Mouse (Mus musculus): Measurements from ENCODE around the gene Sec14l2. TPM values are rescaled to one million over a fixed set of nuclear protein-coding genes. Genes with fewer than 3 reads are reported as not detected.
"Not testable (repeated sequence)": the region's sequence is repeated elsewhere in the genome, so short reads cannot be mapped to it uniquely, and the experiment has no call there.

Sec14l2 gene
- polyA plus RNA-seq, 1 experiment from 2014 or later = 2.6 TPM

- H3K27ac ChIP-seq = no peak overlapping the region
- no peak overlapping the region for H3K4me2 ChIP-seq
- H3K36me3 ChIP-seq (replicated peaks) = no peaks in the 10 kb centered on the region
- H3K4me3 ChIP-seq (replicated peaks) = no peak overlapping the region
- H3K27me3 ChIP-seq = no peaks in the 10 kb centered on the region
- H3K9ac ChIP-seq = no peak overlapping the region
- H3K4me1 ChIP-seq = no peaks in the 10 kb centered on the region
- H3K9me3 ChIP-seq = no peaks in the 10 kb centered on the region
- WGBS = 87% methylated on average over 7 of the region's 7 CpGs
- no peak for ATAC-seq (ENCODE audit: low FRiP score)
Measured at GRCm38 (mm10) chr11:4108691-4109090, 14.5 kb downstream of the Sec14l2 start.

DNA sequence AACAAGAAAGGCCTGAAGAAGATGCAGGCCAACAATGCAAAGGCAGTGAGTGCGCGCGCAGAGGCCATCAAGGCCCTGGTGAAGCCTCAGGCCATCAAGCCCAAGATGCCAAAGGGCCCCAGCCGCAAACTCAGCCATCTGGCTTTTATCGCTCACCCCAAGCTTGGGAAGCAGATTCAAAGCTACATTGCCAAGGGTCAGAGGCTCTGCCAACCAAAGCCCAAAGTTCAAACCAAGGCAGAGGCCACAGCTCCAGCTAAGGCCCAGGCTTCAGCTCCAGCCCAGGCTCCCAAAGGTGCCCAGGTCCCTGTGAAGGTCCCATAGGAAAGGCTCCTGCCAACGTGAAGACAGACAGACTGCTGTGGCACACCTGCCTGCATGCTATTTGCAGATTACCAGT is 15.3 kb downstream of the Sec14l2 start:
- H3K27ac ChIP-seq; H3K27me3 ChIP-seq; H3K4me2 ChIP-seq; H3K4me3 ChIP-seq (replicated peaks); H3K9ac ChIP-seq; ATAC-seq (ENCODE audit: low FRiP score); H3K4me1 ChIP-seq; H3K9me3 ChIP-seq; H3K36me3 ChIP-seq (replicated peaks): not testable (repeated sequence)
- 95% methylated on average over 6 of the region's 6 CpGs for WGBS

DNA sequence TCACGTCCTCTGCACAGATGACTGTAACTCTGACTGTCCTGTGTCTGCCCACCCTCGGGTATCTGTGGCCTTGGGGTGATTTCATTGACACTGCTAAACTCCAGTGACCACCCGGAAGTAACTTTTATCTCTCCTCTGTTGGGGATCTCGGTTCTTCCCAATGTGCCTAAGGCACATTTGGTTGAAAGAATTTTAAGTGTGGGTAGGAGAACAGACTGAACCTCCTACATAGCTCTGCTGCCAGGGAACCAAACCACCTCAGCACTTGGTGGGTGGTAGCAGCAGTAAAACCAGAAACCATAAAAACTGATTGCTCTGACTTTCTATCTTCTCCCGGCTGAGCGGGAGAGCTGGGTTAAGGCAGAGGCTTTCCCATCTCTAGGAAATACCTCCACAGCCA is 17.8 kb downstream of the Sec14l2 start:
- no peaks in the 10 kb centered on the region for H3K9me3 ChIP-seq
- ATAC-seq (ENCODE audit: low FRiP score) = no peak
- no peak overlapping the region for H3K4me3 ChIP-seq (replicated peaks)
- WGBS = 82% methylated on average over 6 of the region's 6 CpGs
- no peaks in the 10 kb centered on the region for H3K27me3 ChIP-seq
- no peaks in the 10 kb centered on the region for H3K4me1 ChIP-seq
- no peaks in the 10 kb centered on the region for H3K36me3 ChIP-seq (replicated peaks)
- H3K27ac ChIP-seq = no peak overlapping the region
- H3K4me2 ChIP-seq = no peak overlapping the region
- no peak overlapping the region for H3K9ac ChIP-seq

DNA sequence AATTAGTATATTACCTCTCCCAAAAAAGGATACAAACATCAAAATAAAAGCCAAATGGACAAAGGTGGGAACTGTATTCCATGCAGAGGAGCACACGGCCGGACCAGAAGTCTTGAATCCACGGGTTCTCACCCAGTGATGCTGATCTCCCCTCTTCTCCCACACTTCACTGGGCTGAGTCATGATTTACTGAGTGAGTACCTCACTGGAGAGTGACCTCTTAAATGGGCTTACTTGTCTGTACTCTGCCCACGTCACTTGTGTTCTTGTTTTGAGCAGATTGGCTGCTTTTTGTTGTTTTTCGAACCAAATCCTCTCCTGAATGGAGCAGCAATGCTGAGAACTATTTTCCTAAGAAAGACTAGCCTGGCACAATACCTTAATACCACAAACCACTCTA is 18.2 kb downstream of the Sec14l2 start:
- 85% methylated on average over 5 of the region's 5 CpGs for WGBS

GRCm38 (mm10) chr11:4103522-4103921 is 19.7 kb downstream of the Sec14l2 start:
- WGBS = 84% methylated on average over 14 of the region's 14 CpGs
- H3K9me3 ChIP-seq = no peaks in the 10 kb centered on the region
- no peaks in the 10 kb centered on the region for H3K27me3 ChIP-seq
- no peak overlapping the region for H3K4me3 ChIP-seq (replicated peaks)
- no peaks in the 10 kb centered on the region for H3K4me1 ChIP-seq
- H3K4me2 ChIP-seq = no peak overlapping the region
- H3K9ac ChIP-seq = no peak overlapping the region; the same call in 1 of the 2 replicates
- no peaks in the 10 kb centered on the region for H3K36me3 ChIP-seq (replicated peaks)
- no peak overlapping the region for H3K27ac ChIP-seq
- ATAC-seq (ENCODE audit: low FRiP score) = no peak

More for the DNA sequence above, 18.2 kb downstream of the Sec14l2 start:
- Histone ChIP-seq H3K9ac (no peak overlapping the region), H3K4me1 (no peaks in the 10 kb centered on the region), H3K4me2 (no peak overlapping the region), H3K27ac (no peak overlapping the region), H3K4me3 (replicated peaks) (no peak overlapping the region), H3K9me3 (no peaks in the 10 kb centered on the region), H3K27me3 (no peaks in the 10 kb centered on the region), H3K36me3 (replicated peaks) (no peaks in the 10 kb centered on the region)
- ATAC-seq (ENCODE audit: low FRiP score) = no peak

DNA sequence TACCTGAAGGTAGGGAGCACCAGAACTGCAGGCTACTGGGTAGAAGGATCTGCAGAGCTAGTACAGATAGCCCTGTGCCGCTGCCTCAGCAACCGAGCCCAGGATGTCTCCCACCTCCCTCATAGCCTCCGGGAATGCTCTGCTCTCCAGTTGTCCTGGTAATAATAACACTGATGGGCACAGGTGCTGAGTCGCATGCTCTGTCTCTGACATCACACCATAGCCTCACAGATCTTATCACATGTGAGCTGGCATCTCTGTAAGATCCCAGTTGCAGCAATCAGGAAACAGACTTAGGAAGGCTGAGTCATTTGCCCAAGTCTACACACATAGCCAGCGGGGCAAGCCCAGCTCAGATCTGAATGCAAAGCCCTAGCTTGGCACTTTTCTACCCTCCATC is 21.4 kb downstream of the Sec14l2 start:
- no peak for ATAC-seq (ENCODE audit: low FRiP score)
- no peaks in the 10 kb centered on the region for H3K36me3 ChIP-seq (replicated peaks)
- 96% methylated on average over 5 of the region's 5 CpGs for WGBS
- no peak overlapping the region for H3K4me3 ChIP-seq (replicated peaks)
- no peak overlapping the region for H3K4me2 ChIP-seq
- H3K27ac ChIP-seq = no peak overlapping the region
- H3K27me3 ChIP-seq = no peaks in the 10 kb centered on the region
- H3K9me3 ChIP-seq = no peaks in the 10 kb centered on the region
- peaks cover 8% of the 10 kb centered on the region for H3K4me1 ChIP-seq
- H3K9ac ChIP-seq = no peak overlapping the region

- no peak overlapping the region for H3K4me2 ChIP-seq
- H3K4me3 ChIP-seq (replicated peaks) = no peak overlapping the region
- no peak overlapping the region for H3K9ac ChIP-seq
- H3K4me1 ChIP-seq = peaks cover 26% of the 10 kb centered on the region
- H3K36me3 ChIP-seq (replicated peaks) = no peaks in the 10 kb centered on the region
- H3K27me3 ChIP-seq = no peaks in the 10 kb centered on the region
- no peak for ATAC-seq (ENCODE audit: low FRiP score)
- WGBS = 76% methylated on average over 3 of the region's 3 CpGs
- no peak overlapping the region for H3K27ac ChIP-seq
- no peaks in the 10 kb centered on the region for H3K9me3 ChIP-seq
Measured at GRCm38 (mm10) chr11:4099447-4099846, 23.8 kb downstream of the Sec14l2 start.

DNA sequence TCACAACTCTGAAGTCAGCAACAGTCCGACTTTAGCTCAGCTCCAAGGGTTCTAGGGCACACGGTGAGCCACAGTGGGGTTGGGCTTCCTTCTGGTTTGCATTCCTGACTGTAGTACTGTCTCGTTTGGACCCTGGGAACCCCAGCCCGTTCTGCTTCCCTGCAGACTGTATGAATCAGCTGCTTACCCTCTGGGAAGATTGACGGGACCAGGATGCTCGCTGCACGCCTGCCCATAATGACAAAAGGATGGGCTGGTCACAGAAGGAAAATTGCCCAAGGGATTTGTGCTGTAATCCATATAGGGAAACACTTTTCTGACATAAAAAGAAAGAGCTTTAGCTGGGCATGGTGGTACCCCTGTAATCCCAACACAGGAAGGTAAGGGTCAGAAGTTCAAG is 24.4 kb downstream of the Sec14l2 start:
- Histone ChIP-seq H3K27ac (no peak overlapping the region), H3K27me3 (no peaks in the 10 kb centered on the region), H3K4me3 (replicated peaks) (no peak overlapping the region), H3K36me3 (replicated peaks) (no peaks in the 10 kb centered on the region), H3K4me2 (no peak overlapping the region), H3K9me3 (no peaks in the 10 kb centered on the region), H3K9ac (no peak overlapping the region), H3K4me1 (peaks cover 32% of the 10 kb centered on the region)
- WGBS = 72% methylated on average over 7 of the region's 7 CpGs
- ATAC-seq (ENCODE audit: low FRiP score) = no peak

- no peaks in the 10 kb centered on the region for H3K9me3 ChIP-seq
- no peak overlapping the region for H3K4me3 ChIP-seq (replicated peaks)
- WGBS = 67% methylated on average over 8 of the region's 8 CpGs
- H3K36me3 ChIP-seq (replicated peaks) = no peaks in the 10 kb centered on the region
- H3K4me2 ChIP-seq = no peak overlapping the region
- peaks cover 32% of the 10 kb centered on the region for H3K4me1 ChIP-seq
- ATAC-seq (ENCODE audit: low FRiP score) = no peak
- no peaks in the 10 kb centered on the region for H3K27me3 ChIP-seq
- no peak overlapping the region for H3K9ac ChIP-seq
- no peak overlapping the region for H3K27ac ChIP-seq
Measured at GRCm38 (mm10) chr11:4098120-4098519, 25.1 kb downstream of the Sec14l2 start.

- H3K36me3 ChIP-seq (replicated peaks) = peaks cover under 1% of the 10 kb centered on the region; the same call in 1 of the 2 replicates
- peak; percentile 49 for ATAC-seq (ENCODE audit: low FRiP score)
- peak overlapping the region; percentile 81 for H3K4me2 ChIP-seq
- H3K9me3 ChIP-seq = no peaks in the 10 kb centered on the region
- peak overlapping the region; percentile 58 for H3K4me3 ChIP-seq (replicated peaks)
- 24% methylated on average over 10 of the region's 10 CpGs for WGBS
- peak overlapping the region; percentile 74 for H3K9ac ChIP-seq
- no peaks in the 10 kb centered on the region for H3K27me3 ChIP-seq
- peaks cover 32% of the 10 kb centered on the region for H3K4me1 ChIP-seq
- peak overlapping the region; percentile 82 for H3K27ac ChIP-seq
Measured at GRCm38 (mm10) chr11:4097091-4097621, 26.1 kb downstream of the Sec14l2 start.

GRCm38 (mm10) chr11:4096054-4096984 is 26.9 kb downstream of the Sec14l2 start:
- Histone ChIP-seq H3K9ac (peak overlapping the region; percentile 74), H3K27ac (peak overlapping the region; percentile 82), H3K27me3 (no peaks in the 10 kb centered on the region), H3K9me3 (no peaks in the 10 kb centered on the region), H3K4me2 (peak overlapping the region; percentile 81), H3K4me3 (replicated peaks) (peak overlapping the region; percentile 58), H3K36me3 (replicated peaks) (peaks cover 9% of the 10 kb centered on the region), H3K4me1 (peaks cover 32% of the 10 kb centered on the region)
- 3% methylated on average over 45 of the region's 45 CpGs for WGBS
- ATAC-seq (ENCODE audit: low FRiP score) = peak; percentile 96

DNA sequence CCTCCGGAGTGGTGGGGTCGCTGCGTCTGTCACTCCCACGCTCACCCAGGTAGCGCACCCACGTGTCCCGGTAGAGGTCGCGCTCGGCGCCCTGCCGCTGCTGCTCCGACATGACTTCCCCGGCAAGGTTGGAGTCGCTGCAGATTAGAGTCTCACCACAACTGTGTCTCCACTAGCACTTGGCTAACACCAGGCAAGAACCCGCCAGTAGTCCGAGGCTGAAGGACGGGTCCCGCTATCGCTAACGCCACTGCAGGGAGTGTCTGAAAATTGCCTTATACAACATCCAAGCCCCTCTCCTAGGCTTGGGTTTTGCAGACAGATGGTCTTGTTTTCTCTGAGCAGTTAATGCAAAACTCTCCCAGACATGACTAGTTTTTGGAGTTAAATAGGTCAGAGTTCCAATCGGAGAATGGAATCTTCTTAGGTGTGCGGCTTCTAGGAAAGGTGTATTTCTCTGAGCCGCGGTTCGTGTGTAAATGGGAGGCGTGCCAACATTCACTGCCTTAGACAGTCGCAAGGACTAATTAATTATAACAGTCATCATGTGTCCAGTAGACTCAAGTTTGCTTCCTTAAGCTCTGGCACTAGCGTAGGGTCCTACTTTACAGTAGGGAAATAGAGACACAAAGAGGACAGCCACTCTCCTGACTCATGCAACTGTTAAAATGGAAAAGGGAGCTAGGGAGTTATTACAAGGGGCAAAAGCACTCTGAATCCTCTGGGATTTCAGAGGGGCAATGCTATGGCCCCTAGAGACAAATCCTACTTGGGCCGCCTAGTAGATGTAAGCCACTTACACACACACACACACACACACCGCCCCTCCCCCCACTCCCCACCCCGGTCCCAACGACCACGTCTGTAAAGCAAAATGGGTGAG is 27.8 kb downstream of the Sec14l2 start, which contains the start of gene Mtfp1:
Gene Mtfp1, minus strand, starts transcription at position 275 of the 883 bp plus-strand sequence.
- peak within 1 kb of the TSS; percentile 67 for H3K27ac ChIP-seq
- H3K4me2 ChIP-seq = peak within 1 kb of the TSS; percentile 81
- peaks cover 16% of the 10 kb centered on the region for H3K36me3 ChIP-seq (replicated peaks)
- H3K9ac ChIP-seq = peak within 1 kb of the TSS; percentile 56
- H3K4me3 ChIP-seq (replicated peaks) = peak within 1 kb of the TSS; percentile 58
- no peaks in the 10 kb centered on the region for H3K27me3 ChIP-seq
- H3K4me1 ChIP-seq = peaks cover 32% of the 10 kb centered on the region
- no peaks in the 10 kb centered on the region for H3K9me3 ChIP-seq
- WGBS = 6% methylated on average over 33 of the region's 34 CpGs
- no peak for ATAC-seq (ENCODE audit: low FRiP score)

Data from forebrain, embryonic 12.5 days (tissue).